Mouse (Mus musculus) neutrophil, adult 5-6 weeks (primary cell): Measurements from ENCODE around the gene Rnf6. TPM values are rescaled to one million over a fixed set of nuclear protein-coding genes. Genes with fewer than 3 reads are reported as not detected.

ENCODE experiments used
- ATAC-seq: fragments of 151-379, 151-347 bp; 2 replicates; pipeline ENCODE4 v1.8.0; 2017; ENCODE audit warnings: mild to moderate bottlenecking, moderate TSS enrichment; ENCODE audit not compliant: insufficient number of reproducible peaks, poor library complexity, low FRiP score, severe bottlenecking; ENCODE audit errors: extremely low read depth
- total RNA-seq: library from RNA; stranded (forward); fragments of 200-1000 nt; gene quantifications from 2 replicates; pipeline ENCODE4 v1.2.3, GENCODE M21; 2017

The Rnf6 gene
- 65.9 and 79.7 TPM in 2 replicates for total RNA-seq

- ATAC-seq = peak; percentile 99
Measured at GRCm38 (mm10) chr5:146220879-146221714, at the start of gene Rnf6. Gene Rnf6 (minus strand): TSS chr5:146221555.

- ATAC-seq = no peak
Measured at GRCm38 (mm10) chr5:146270593-146270992, 49.2 kb upstream of the Rnf6 start.

GRCm38 (mm10) chr5:146267776-146268175 lies 46.4 kb upstream of the Rnf6 start:
- no peak for ATAC-seq

DNA sequence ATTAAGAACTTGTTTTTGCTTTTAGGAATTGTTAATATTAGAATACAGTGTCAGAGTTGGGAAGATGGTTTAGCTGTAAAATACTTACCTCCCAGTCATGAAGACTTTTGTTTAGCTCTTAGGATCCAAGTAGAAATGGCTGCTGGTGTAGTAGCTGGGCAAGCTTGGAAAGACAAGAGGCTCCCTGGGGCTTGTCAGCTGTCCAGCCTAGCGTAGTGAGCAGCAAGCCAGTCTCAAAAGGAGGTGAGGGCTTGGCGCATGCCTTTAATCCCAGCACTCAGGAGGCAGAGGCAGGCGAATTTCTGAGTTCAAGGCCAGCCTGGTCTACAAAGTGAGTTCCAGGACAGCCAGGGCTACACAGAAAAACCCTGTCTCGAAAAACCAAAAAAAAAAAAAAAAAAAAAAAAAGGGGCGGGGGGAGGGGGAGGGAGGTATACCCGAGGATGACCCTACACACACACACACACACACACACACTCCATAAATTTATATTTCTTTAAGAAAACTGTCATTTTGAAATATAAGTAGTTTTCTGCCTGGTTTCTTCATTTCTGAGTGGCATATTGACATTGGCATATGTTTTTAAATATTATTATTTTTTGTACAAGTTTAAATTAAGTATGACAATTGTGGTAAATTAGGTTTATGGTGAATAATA lies 44.7 kb upstream of the Rnf6 start:
- no peak for ATAC-seq

DNA sequence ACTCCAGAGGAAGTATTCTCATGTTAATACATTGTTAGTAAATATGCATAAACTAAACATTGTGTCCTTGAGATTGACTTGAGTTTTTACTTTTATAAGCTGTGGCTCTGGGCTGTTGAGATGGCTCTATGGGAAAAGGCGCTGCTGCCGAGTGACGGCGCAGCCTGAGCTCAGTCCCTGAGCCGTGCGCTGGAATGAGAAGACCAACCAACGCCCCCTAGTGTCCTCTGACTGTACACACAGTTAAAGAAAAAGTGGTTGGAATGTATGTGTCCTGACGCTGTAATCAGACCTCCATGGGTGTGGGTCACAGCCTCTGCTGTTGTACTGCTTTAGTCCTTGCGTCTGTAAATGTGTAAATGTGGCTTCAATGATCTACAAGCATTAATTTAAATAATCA lies 38.6 kb upstream of the Rnf6 start:
- no peak for ATAC-seq

- ATAC-seq = no peak
Measured at GRCm38 (mm10) chr5:146253644-146254043, 32.3 kb upstream of the Rnf6 start.

DNA sequence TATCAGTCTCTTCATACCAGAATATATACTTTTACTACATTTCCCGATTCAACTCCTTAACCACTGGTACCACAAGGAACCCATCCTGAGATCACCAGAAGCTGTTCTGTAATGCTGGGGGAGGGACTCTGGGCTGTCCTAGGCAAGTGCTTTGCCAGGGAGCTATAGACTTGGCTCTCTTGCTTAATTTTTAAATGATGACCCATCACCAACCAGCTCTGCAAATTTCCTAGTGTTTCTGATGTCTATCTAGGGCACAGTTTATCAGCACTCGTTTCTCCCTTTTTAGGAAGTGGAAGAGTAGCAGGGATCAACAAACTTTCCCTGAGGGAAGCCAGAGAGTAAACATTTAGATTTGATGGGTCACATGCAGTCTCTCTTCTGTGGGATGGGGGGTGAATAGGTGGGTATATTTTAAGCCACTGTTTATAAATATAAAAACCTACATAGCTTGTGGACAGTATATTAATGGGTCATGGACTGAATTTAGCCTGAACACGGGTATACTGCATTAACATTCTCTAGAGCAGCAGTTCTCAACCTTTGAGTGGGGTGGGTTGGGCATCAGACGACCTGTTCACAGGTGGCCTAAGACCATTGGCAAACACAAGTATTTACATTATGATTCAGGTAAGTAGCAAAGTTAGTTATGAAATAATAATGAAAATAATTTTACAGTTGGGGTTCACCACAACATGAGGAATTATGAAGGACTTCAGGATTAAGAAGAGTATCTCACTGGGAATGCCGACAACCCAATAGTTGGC lies 30.5 kb upstream of the Rnf6 start:
- no peak for ATAC-seq

DNA sequence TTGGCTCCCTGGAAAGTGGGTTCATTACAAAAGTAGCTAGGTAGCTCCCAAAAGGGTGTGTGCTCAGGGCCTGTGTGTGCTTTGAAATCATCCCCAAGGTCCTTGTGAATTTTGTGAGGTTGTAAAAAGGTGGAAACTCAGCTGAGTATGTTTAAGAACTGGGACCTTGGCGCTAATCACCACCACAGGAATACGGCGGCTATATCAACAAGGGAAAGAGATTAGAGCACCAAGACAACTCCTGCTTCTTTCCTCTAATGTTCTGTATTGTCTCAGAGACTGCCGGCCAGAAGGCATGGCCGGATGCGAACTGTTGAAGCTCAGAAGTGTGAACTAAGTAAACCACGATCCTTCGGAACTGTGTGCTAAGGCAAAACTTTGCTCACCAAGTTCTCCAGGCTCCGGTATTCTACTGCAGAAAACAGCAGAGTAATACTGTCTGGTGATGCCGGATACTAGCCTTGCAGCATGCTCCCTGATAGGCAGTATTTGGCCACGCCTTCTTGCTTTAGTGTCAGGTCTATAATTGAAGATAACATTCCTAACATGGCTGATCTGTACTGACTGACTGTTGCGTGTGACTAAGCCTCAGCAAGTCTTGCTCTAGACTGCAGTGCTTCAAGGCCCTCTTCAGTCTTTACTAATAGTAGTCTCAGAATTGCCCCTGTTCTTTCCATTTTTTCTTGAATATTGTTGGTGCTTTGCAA lies 29.2 kb upstream of the Rnf6 start:
- no peak for ATAC-seq

- ATAC-seq = peak; percentile 83
Measured at GRCm38 (mm10) chr5:146248746-146249145, 27.4 kb upstream of the Rnf6 start.

- ATAC-seq = no peak
Measured at GRCm38 (mm10) chr5:146247709-146248108, 26.4 kb upstream of the Rnf6 start.

DNA sequence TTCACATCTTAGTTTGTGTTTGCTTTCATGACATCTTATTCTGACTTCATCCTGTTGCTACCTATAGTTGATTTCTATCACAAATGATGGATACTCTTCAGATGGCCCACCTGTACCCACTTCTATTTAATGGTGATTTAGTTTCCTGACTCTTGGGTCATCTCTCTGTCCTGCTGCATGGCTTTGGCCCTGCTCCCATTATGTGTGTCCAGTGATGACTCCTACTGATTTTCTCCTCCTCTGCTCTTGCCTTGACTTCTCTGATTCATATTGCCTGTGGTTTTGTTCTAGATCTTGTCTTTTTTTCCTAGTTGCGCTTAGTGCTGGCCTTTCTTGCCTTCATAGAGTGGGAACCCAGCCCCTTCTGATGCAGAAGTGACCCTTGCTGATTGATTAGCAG lies 25.0 kb upstream of the Rnf6 start:
- no peak for ATAC-seq

DNA sequence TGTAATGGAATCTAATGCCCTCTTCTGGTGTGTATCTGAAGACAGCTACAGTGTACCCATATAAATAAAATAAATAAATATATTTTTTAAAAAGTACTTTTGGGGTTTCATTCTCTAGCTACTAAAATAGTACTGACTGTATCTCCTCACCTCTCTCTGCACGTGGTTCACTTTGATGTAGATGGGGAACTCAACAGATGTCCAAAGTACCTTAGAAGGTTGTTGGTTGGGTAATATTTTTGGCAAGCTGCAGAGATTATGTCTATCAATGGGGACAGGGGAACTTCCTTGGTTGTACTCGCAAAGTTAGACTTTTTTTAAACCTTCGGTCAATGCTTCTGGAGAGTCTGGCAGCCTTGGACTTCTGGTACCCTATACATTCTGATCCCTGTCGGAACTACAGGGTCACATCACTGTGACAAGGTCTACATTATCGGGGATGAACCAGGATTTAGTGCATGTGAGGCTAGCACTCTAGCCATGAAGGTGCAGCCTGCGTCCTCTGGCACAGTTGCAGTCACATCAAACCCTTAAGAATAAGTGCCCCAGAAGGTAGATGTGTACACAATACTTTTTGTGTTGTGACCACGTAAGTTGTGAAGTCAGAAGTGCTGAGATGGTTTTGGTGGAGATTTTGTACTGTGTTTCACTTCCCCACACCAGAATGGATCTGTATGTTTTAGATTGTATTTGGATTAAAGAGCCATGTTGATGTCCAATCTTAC lies 24.5 kb upstream of the Rnf6 start:
- ATAC-seq = no peak

- ATAC-seq = no peak
Measured at GRCm38 (mm10) chr5:146245193-146245592, 23.8 kb upstream of the Rnf6 start.

- no peak for ATAC-seq
Measured at GRCm38 (mm10) chr5:146241202-146241601, 19.8 kb upstream of the Rnf6 start.

GRCm38 (mm10) chr5:146240771-146241170 lies 19.4 kb upstream of the Rnf6 start:
- ATAC-seq = no peak

- no peak for ATAC-seq
Measured at GRCm38 (mm10) chr5:146238274-146238673, 16.9 kb upstream of the Rnf6 start.

DNA sequence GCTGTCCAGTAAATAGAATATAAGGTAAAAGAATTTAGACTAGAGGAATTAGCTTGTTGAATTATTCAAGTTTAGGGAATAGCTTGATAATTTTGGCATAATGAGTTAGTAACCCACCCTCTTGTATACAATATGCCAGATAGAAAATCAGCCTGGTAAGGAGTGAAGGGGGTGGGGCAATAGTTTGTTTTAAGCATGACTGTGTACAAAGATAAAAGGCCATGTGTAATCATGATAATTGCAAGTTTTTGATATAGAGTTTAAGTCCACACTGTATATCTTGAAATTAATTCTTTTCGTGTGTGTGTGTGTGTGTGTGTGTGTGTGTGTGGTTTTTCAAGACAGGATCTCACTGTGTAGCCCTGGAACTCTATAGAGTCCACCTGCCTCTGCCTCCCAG lies 13.0 kb upstream of the Rnf6 start:
- no peak for ATAC-seq

- ATAC-seq = no peak
Measured at GRCm38 (mm10) chr5:146232816-146233215, 11.5 kb upstream of the Rnf6 start.
